Mouse (Mus musculus): ENCODE measurements around the gene Plce1.

DNA sequence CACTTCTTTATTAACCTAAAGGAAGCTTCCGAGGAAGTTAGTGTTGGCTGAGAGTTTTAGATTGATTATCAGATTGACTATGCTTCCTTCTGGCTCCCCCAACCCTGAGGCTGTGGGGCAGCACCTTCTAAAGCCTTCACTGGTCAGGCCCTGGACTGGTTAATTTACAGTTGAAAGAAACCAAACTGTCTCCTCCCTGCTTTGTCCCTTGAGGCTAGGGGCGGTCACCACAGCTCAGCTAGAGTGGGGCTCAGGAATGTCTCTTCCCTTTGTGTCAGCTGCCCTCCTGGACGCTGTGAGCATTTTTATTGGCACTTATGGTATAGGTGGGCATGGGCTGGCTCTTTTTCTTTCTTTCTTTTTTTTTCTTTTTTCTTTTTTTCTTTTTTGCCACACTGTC lies 45.9 kb downstream of the Plce1 start:
- TF ChIP-seq CTCF (IDR thresholded peaks at IDR 0.05; ENCODE audit: extremely low read depth, insufficient read depth, low read length): no peak
- TF ChIP-seq POLR2A (IDR thresholded peaks at IDR 0.05; ENCODE audit: extremely low read depth, insufficient read depth, low read length): no peak

All from cortical plate, adult 2 months (tissue).